Mouse (Mus musculus) left cerebral cortex, adult 11 months (tissue): ENCODE measurements around the gene St6gal1.
A peak's percentile ranks its signal among the peaks of the same experiment; 100 is the strongest.

Source experiments
- DNase-seq: peaks from one replicate; pipeline ENCODE4 v3.0.0; 2022; ENCODE audit warnings: low spot score

Gene St6gal1

DNA sequence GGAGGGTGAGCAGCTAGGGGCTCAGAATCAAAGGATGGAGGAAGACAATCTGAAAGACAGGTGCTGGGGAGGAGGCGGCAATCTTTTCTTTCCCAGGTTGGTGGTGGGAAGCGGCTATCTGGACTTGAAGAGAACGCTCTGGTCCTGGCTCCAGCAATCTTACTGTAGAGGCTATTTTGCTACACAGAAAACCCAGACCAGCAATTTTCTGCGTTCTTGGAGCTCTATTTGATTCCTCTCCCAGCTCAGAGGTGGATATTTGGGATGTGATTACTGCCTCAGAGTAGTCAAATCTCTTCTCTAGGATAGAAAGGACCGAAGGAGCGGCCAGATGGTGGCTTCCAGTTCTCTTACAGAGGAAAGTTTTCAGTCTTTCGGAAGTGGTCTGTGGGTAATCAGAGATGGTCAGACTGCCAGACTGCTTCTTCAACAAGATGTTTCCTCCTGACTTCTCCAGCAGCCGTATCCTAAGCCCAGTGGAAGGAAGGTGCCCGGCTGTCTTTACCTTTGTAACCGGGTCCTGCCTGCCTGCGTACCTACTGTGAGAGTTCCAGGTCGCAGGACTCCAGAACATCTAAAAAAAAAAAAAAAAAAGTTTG is 570 bp upstream of the St6gal1 start:
- no peak for DNase-seq

DNA sequence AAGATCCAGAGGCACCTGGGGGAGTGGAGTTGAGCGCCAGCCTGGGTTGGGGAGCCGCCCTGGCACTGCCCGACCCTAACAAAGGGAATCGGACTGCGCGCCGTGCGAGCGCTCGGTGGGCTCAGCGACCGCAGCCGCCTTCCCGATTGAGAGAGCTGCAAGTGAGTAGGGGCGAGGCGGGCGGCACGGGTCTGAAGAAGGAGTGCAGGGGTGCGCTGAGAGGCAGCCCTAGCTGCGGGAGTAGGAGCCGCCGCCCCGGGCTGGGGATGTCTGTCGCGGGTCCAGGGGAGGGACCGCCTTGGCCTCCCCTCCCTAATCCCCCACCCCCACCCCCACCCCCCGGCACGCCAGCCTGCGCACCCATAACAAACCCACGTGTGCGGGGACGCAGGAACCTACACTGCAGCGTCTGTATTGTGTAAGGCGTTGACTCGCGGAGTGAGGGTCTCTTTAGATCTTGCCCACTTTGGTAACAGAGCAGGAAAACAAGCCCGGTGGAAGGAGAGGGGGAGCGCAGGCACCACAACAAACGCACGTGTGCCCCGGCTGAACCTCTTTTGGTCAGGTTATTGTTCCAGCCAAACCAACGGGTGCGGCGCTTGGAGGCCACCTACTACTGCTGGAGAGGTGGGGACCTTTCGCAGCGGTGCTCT is 655 bp downstream of the St6gal1 start:
- DNase-seq, result no peak

DNA sequence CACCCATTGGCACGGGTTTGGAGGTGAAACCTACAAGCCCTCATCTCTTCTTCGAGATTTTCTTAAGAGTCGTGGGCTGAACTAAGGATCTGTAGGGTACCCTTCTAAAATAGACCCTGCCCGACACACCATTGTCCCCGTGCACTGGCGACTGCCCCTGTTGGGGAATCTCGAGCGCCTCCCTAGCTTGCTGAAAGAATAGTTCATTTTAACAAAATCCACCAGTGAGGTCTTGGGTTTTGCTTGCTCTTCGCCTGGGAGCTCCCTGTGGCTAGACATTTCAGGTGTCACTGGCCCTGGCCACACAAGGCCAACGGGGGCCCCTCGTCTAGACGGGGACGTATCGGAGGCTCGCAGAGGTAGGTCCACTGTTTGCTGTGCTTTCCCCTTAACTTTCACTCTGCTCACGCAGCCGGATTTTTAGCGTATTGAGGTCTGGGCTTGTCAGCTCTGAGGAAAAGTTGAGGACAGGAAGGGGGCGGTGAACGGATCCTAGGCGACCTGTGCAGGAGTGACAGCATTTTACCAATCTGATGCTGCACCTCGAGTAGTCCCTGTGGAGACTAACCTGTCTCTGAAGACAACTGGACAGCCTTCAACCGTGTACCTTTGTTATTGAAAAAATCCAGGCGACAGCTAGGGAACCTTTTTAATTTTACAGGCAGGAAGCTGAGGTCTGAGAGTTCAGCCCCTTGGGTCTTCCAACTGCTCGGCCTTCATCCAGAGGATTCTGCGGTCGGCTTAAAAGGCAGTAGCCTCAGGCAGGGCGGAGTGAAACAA is 1.5 kb downstream of the St6gal1 start:
- no peak for DNase-seq

DNA sequence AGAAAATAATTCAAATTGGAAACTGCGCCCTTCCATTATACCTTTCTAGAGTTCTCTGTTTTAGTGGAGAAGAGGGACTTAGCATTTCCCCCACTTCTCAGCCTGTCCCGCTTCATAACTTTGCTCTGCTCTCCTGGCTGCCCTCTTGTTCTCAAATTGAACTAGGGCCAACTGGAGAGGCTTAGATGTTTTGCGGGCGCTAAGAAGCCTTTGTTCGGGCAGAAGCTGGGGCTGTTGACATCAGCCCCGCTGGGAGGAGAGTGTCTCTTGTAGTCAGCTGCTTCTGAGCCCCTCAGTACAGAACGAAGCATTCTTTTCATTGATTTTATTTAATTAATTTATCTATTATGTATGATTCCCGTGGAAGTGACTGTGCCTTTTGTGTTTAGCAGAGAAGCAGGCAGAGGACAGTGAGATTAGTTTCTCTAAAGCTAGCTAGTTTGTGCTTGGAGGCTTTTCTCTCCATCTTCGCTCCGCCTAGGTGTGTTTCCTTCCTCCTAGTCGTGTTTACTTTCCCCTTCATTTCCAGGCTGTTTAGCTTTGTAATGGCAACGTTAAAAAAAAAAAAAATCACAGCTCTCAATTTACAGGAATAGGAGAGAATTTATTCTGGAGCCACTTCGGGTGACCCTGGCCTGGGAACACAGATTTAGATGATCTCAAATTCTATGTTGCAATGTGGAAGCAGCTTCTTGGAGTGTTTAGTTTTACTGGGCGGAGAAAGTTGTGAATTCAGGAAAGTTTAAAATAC is 2.2 kb downstream of the St6gal1 start:
- no peak for DNase-seq

DNA sequence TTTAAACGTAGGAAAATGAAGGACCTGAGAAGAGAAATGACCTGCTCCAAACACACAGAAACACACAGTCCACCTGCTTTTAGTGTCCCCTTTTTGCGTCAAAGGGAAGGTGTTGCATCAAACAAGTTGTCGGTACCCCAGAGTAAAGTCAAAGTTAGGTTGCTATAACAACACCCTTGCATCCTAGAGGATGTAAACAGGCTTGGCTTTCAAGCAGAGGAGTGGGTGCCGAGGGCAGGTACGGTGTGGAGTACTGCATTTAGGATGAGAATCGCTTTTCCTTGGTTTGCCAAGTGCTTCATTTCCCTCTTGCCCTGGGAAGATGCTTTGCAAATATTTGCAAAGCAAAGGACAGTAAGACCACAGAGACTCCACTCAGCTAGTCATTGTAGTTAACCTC is 3.3 kb downstream of the St6gal1 start:
- DNase-seq, result no peak

DNA sequence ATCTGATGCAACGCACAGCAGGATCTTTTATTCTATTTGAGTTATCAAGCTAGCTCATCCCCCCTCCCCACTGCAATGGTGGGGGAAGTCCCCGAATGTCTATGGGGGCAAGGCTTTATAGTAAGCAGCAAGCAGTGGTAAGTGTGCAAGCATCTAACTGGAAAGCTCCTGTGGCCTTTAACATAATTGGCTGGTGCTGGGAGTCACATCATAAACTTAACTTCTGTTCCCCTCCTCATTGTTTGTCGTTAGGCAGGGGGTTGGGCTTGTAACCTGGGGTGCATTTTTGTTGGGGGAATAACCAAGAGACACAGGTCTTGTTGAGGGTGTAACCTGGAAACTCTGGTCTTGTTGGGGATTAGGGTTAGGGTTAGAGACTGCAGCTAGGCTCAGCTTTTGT is 3.9 kb downstream of the St6gal1 start:
- DNase-seq, result no peak

DNA sequence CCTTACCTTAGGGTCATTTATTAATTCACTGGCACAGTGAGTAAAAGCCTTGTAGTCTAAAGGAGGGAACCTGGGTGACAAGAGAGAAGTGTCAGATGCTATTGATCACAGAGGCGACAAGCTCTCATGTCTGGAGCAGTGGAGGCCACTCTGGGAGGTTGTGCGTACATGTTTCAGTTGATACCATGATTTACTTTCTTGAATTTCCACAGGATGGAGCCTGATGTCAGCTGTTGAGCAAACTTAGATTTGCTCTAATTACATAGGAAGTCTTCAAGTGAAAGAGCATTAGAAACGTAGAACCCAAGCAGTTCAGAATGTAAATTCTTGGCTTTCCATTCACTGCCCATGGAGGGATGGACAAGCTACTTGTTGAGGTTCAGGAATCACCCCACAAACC is 5.4 kb downstream of the St6gal1 start:
- DNase-seq, result no peak

DNA sequence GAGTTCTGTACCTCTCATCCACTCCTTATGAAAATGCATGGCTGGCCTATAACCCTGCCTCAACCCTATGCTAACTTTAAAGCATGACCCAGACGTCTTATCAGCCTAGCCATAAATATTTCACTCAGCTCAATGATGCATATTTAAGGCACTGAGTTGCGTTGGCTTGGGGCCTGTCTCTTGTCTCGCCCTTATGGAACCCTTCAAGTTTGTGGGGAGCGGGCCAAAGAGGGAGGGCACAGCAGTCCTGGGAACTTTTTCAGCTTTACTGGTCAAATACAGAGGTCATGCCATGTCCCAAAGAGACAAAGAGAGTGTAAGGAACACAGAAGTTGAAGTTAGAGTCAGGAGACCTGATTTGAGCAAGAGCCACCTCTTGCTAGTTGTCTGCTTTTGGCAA is 6.6 kb downstream of the St6gal1 start:
- DNase-seq, result no peak

DNA sequence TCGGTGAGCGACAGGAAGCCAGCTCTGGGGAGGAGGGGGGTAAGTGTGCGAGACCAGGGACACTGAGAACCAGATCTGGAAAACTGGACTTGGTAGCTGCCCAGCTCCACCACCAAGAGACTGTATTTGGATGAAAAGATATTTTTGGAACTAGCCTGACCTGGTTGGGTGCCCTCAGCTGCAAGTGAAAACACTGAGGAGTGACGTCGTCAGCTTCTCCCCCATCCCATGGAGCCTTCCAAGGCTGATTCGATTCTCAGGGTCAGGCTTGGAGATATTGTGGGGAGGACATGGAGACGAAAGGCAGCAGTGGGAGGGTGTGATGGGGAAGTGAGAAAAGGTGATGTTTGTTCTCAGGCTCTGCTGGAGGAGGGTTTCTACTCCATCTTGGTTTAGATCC is 8.2 kb downstream of the St6gal1 start:
- no peak for DNase-seq

DNA sequence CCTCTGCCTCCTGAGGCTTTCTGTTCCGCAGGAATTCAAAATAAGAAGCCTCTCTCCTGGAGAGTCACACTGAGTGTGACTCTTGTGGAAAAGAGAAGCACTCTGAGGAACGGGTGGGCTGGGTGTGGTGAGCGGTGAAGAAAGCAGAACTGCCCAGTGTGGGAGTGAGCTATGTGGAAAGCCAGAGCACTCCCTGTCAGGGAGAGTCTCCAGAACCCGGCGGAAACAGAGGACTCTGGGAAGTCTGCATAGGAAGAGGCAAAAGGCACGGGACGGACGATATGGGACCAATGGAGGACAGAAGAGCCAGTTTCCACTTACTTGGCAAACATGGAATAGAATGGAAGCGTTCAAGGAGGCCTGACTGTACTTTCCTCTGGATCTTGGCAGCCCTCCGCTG is 9.0 kb downstream of the St6gal1 start:
- DNase-seq, result no peak

DNA sequence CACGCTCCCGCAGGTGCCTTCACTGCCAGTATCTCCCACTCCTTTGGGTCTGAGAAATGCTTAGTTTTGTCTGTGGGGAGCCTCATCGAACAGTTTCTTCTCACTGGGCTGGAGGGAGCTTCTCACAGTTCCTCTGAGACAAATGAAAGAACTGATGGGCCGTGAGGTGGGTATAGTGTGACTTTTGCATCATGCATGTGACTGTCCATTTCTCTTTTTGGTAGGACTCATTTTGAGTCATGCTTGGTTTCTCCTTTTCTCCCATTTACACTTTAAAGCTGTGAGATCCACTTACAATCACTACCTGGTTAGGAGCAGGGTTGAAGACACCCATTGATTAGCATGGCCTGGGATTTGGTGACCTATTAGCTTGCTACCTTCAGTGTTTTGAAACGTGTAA is 10.0 kb downstream of the St6gal1 start:
- DNase-seq, result no peak

DNA sequence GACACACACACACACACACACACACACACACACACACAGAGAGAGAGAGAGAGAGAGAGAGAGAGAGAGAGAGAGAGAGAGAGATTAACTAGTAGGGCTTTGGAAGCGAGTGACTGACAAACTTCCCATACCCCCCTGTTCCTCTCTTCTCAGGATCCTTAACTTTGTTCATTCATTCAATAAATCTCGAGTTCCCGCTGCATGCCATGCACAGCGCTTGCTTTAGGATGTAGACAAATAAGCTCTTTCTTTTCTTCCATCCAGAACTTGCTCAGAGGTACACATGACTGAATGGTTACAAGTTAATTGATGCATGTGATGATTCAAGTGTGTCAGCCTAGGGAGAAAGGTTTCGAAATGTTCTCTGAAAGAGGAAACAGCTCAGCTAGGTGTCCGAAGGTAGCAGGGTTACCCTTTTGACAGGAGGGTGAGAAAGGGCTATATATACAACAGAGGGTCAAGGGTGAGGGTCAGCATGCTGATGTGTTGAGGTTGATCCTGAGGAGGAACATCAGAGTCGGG is 10.7 kb downstream of the St6gal1 start:
- DNase-seq, result no peak

DNA sequence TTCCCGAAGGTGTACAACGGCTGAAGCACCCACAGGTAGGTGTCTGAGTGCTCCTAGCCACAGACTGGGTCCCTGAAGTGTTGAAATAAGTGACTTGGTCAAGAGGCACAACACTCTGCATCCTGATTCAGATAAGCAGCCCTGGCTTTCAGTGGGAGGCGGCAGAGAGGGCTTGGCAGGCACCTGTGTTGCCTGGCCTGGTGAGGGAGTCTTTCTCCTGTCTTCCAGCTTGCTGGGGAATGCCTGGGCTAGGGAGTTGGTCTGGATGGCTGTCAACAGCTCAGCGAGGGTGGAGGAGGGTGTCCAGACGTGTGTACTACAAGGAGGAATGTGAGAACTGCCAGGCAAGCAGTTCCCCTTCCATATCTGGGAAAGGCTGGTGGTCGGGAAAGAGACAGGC is 15.0 kb downstream of the St6gal1 start:
- no peak for DNase-seq

DNA sequence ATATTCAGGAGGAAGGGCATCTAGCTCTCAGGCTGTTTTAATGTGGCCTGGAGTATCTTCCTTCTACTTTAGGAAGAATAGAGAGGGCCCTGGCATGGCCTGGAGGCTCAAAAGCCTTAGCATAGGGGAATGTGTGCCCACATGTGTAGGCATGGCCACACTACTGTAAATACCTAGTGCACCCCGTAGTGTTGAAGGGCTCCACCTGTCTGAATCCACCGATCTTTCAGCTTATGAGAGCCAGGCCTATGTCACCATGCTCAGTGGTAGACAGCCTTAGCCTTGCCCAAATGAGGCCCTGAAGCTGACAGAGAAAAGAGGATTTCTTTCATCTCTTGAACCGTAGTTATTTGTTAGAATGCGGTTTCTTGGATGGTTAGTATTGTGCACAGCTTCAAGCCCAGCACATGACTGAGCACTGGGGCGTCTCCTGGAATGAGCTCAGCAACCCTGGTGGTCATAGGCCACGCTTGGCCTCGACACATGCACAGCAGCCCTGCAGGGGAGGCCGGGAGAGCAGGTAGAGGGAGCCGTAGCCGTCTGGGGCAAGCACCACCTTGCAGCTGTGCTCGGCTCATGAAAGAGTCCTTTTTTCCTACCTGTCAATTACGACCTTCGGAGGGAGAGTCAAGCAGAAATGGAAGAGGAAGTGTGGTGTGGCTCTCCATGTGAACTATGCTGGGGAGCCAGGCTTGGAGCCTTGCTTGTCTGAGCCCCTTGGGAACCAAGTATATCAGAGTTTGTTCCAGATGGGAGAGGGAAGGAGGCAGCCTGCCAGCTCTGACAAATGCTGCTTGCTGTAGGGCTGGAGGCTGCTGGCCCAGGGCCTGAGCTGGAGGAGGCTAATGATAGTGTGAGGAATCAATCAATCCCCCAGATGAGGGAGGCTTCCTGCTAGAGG is 15.8 kb downstream of the St6gal1 start:
- peak; percentile 79 for DNase-seq

DNA sequence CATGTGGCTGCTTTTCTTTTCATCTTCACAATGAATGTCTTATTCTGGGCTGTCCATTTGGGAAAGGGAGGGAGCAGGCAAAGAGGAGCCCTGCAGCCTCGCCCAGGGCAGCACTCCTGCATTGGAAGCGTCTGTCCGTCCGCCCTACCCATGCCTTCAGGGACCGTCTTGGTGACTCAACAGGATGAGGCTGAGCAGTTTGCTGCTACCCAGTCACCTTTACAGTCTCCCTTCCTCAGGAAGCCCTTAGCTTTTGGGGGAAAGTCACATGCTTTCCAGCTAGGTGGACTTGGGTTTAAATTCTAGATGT is 16.4 kb downstream of the St6gal1 start:
- no peak for DNase-seq

DNA sequence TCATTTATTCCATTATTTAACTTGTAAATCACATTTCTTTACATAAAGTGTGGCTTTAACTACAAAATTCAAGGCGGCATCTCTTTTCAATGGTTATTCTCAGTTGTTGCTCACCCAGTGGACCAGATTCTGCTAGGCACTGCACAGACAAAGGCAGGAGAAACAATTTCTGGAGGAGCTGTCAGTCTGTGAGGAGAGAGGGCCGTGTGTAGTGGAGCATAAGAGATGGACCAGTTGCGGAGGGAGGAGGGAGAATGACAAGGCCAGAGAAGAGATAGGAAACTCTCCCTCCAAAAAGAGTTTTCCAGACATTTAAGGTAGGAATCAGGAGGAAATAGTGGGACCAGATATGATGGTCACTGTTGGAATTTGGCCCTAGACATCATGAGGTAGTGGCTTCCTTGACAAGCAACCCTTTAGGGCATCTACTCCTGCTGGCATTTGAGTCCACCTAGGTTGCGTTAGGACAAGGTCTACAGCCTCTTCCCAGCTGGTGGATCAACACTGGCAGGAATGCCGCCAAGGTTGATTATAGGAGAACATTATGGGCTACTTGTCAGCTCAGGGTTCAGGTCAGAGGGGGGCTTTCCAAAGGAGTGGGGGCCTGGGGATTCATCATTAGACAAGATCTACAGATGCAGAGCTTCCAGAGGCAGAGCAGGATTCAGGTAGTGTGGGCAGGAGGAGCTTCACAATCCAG is 19.3 kb downstream of the St6gal1 start:
- no peak for DNase-seq

DNA sequence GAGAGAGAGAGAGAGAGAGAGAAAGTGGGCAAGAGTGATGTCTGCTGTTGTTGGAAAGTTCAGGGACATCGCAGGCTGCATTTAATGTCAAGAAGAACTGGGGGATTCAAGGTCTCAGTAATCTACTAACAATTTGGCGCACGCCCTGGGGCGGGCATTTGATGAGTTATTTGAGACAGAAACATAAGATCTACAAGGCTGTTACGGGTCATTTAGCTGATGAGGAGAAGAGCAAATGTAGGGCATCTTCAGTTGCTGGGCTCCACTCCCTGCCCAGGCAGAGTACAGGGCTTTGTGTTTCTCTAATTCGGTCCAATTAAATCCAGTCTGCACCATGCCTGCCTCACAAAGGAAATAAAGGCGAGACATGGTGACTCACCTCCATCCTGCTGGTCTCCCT is 19.9 kb downstream of the St6gal1 start:
- no peak for DNase-seq

DNA sequence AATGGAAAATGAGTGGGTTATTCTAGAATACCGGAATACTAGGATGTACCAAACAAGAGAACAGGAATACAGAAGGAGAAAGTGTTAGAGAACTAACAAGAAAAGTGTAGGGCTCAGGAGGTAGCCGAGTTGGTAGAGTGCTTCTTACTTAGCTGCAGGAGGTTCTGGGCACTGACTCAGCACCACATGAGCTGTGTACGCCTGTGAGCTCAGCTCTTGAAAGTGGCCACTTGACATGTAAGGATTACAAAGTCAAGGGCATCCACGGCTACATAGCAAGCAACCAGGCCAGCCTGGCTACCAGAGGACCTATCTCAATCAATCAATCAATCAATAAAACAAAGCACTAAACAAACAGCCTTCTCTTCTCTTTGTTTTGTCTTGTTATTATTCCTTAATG is 24.7 kb downstream of the St6gal1 start:
- DNase-seq, result no peak

DNA sequence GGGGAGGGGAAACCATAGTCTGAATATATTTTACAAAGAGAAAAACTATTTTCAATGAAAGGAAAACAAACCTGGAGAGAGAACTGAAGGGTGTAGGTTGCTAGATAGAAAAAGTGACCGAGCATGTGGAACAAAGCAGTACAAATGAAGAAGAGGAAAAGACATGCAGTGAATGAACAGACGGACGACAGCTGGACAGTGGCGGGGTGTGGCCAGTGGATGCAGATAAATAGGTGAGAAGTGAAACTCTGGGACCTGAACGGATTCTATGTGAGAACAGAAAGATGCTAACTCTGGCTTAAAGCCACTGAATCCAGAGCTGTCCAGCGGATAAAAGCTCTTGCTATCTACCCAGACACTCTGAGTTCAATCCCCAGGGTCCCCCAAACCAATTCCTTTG is 25.2 kb downstream of the St6gal1 start:
- DNase-seq, result no peak

DNA sequence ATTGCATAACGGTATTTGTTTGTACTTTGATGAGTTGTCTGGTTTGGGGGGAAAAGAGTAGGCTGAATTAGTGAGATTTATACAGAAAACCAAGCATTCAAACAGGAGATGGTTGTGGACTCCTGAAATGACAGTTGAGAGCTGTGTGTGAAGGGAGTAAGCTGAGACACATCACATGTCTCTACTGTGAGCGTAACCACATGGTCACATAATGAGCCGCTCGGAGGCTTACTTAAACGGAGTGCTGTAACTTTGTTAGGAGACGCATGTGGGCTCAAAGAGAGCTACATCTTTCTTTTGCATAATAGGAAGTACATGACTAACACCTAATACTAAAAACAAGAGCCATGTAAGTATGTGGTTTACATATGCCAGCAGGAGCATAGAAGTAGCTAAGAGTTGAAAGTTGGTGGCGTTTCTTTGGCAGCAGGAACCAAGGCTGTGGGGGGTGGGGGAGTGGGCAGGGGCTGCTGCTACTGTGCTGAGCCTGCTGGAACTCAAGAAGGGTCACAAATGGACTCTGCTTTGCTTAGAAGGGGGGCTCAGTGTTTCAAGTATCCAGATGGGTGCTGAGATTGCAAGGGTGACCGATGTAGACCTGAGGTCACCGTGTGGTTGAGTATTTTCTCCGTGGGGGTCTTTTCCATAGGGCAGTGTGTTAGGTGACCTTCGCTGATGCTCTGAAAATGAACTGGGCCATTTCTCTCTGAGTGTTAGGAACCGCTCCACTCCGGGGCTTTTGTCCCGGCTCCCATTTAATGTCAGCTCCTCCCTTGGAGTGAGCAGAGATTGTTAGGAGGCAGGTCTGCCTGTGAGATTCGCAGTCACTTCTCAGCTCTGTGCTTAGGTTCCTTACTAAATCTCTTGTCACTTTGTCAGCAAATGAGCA is 26.3 kb downstream of the St6gal1 start:
- no peak for DNase-seq
